Mouse (Mus musculus) liver, embryonic 13.5 days (tissue): ENCODE results near the gene Gm49353. TPM values are rescaled to one million over a fixed set of nuclear protein-coding genes. Genes with fewer than 3 reads are reported as not detected.

Experiments
- ATAC-seq: fragments of 200-750 bp; cut with Nextera tagmentation; 2 replicates; pipeline ENCODE4 v1.8.0; 2017; ENCODE audit warnings: low read depth, mild to moderate bottlenecking, moderate number of reproducible peaks, moderate library complexity
- DNase-seq: peaks from one replicate; pipeline ENCODE4 v3.0.0; 2022
- H3K27ac ChIP-seq: fragments of 300-500 bp; sonication (generic); 2 replicates; pipeline ENCODE4 v1.5.1; 2015; ENCODE audit warnings: moderate library complexity, mild to moderate bottlenecking, inconsistent platforms
- H3K27me3 ChIP-seq: fragments of 300-500 bp; sonication (generic); 2 replicates; pipeline ENCODE4 v1.6.1; 2015; ENCODE audit warnings: mild to moderate bottlenecking, inconsistent platforms
- H3K36me3 ChIP-seq: fragments of 300-500 bp; sonication (generic); 2 replicates; pipeline ENCODE4 v1.6.1; 2015; ENCODE audit warnings: mild to moderate bottlenecking, inconsistent platforms
- H3K4me1 ChIP-seq: fragments of 300-500 bp; sonication (generic); replicated peaks from 2 replicates; pipeline ENCODE4 v1.6.1; 2015; ENCODE audit warnings: inconsistent platforms
- H3K4me2 ChIP-seq: fragments of 300-500 bp; sonication (generic); 2 replicates; pipeline ENCODE4 v1.6.1; 2015; ENCODE audit warnings: inconsistent platforms, mild to moderate bottlenecking, moderate library complexity
- H3K4me3 ChIP-seq: fragments of 300-500 bp; sonication (generic); replicated peaks from 2 replicates; pipeline ENCODE4 v1.5.1; 2015; ENCODE audit warnings: mild to moderate bottlenecking, inconsistent platforms
- H3K9ac ChIP-seq: fragments of 300-500 bp; sonication (generic); 2 replicates; pipeline ENCODE4 v1.6.1; 2015; ENCODE audit warnings: mild to moderate bottlenecking, inconsistent platforms
- H3K9me3 ChIP-seq: fragments of 300-500 bp; sonication (generic); replicated peaks from 2 replicates; pipeline ENCODE4 v1.6.1; 2016; ENCODE audit warnings: inconsistent platforms
- WGBS: fragments of 180-500 bp; shearing (Covaris S2); methylation state at CpG from one replicate; pipeline ENCODE4 v1.1.7; 2015; ENCODE audit not compliant: insufficient replicate concordance; 5-methylcytosine and 5-hydroxymethylcytosine counted together
- polyA plus RNA-seq: library from polyadenylated mRNA; unstranded; fragments of >200 nt; fragmentation: Nextera tagmentation; extraction: Ambion mirVana; gene quantifications from 2 replicates; pipeline ENCODE4 v1.2.1, GENCODE M21; 2015

Gm49353 gene
- polyA plus RNA-seq, 1 experiment from 2014 or later, result not detected

DNA sequence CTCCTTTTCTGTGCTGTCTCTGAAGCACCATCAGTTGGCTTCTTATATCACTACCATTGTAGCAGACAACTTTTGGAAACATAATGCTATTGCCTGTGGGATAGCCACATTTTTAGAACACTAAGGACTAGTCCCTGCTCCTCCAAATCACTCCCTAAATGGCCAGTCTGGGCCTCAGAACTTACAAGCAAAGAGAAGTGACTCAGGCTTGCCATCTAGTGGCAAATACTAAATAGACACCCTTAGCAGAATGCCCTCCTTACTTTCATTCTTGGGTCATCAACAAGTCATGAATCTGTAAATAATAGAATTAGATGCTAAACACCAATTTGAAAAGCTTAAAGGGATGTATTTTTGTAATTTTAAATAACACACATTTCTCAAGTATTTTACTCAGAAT, 8.0 kb downstream of the Gm49353 start:
- no peak for DNase-seq
- no peak overlapping the region for H3K9ac ChIP-seq

GRCm38 (mm10) chr10:29208735-29209134, 10.0 kb downstream of the Gm49353 start:
- no peak overlapping the region for H3K27ac ChIP-seq
- H3K4me2 ChIP-seq, result no peak overlapping the region
- no peak overlapping the region for H3K9ac ChIP-seq
- H3K27me3 ChIP-seq, result no peaks in the 10 kb centered on the region
- ATAC-seq (no peak), DNase-seq (no peak)
- H3K36me3 ChIP-seq, result no peaks in the 10 kb centered on the region
- WGBS, result 34% methylated on average over 3 of the region's 3 CpGs
- no peaks in the 10 kb centered on the region for H3K9me3 ChIP-seq
- H3K4me3 ChIP-seq, result no peak overlapping the region
- H3K4me1 ChIP-seq, result no peaks in the 10 kb centered on the region

More for the DNA sequence above, 8.0 kb downstream of the Gm49353 start:
- Histone ChIP-seq H3K27ac (no peak overlapping the region), H3K9me3 (no peaks in the 10 kb centered on the region), H3K4me2 (no peak overlapping the region), H3K27me3 (no peaks in the 10 kb centered on the region), H3K4me1 (no peaks in the 10 kb centered on the region), H3K36me3 (no peaks in the 10 kb centered on the region), H3K4me3 (no peak overlapping the region)
- ATAC-seq, result no peak

DNA sequence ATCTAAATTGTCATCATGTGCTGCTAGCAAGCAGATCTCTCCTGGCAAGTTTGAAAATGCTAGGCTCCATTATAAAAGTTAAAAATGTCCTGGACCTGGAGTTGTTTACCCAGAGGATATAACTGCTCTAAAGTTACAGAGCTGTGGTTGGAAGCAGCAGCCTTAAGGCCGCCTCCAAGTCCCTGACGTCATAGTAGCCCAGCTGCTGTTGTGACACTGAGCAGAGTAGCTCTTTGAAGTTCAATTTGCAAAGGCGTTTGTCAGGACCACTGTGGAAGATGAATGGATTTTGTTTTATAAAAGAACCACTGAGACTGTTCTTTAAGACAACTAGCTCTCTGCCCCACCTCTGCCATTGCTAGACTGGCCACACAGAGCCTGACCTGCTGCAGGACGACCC, 12.7 kb downstream of the Gm49353 start, which contains the start of gene 9330159F19Rik:
9330159F19Rik (plus strand) TSS at position 154 of the 400 bp plus-strand sequence.
- H3K27ac ChIP-seq, result no peak within 1 kb of the TSS
- H3K4me2 ChIP-seq, result no peak within 1 kb of the TSS
- ATAC-seq (no peak), DNase-seq (no peak)
- no peaks in the 10 kb centered on the region for H3K9me3 ChIP-seq
- H3K4me1 ChIP-seq, result no peaks in the 10 kb centered on the region
- H3K9ac ChIP-seq, result no peak within 1 kb of the TSS
- H3K36me3 ChIP-seq, result no peaks in the 10 kb centered on the region
- H3K27me3 ChIP-seq, result no peaks in the 10 kb centered on the region
- WGBS, result 13% methylated on average over 4 of the region's 4 CpGs
- no peak within 1 kb of the TSS for H3K4me3 ChIP-seq

GRCm38 (mm10) chr10:29213534-29214100, 14.9 kb downstream of the Gm49353 start:
- no peak overlapping the region for H3K9ac ChIP-seq
- no peak for ATAC-seq
- H3K27ac ChIP-seq, result no peak overlapping the region
- H3K9me3 ChIP-seq, result no peaks in the 10 kb centered on the region
- no peaks in the 10 kb centered on the region for H3K36me3 ChIP-seq
- no peak for DNase-seq
- no peaks in the 10 kb centered on the region for H3K27me3 ChIP-seq
- no peak overlapping the region for H3K4me2 ChIP-seq
- no peak overlapping the region for H3K4me3 ChIP-seq
- no peaks in the 10 kb centered on the region for H3K4me1 ChIP-seq
- WGBS, result 54% methylated on average over 3 of the region's 3 CpGs

DNA sequence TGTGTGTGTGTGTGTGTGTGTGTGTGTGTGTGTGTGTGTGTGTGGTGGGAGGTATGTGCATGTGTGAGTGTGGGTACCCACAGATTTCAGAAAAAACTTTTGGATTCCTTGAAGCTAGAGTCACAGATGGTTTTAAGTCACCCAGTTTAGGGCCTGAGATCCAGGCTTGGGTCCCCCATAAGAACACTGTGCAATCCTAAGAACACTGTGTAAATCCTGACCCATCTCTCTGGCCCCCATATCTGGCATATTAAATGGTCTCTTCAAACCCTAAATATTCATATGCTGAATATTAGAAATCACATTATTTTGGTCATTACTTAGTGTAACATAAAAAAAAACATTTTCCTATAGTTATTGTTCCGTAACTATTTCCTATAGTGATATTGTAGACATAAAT, 18.2 kb downstream of the Gm49353 start:
- WGBS, result 64% methylated on average over 1 of the region's 1 CpGs

GRCm38 (mm10) chr10:29217451-29217850, 18.7 kb downstream of the Gm49353 start:
- DNase-seq, result no peak
- no peak overlapping the region for H3K4me2 ChIP-seq

More for the DNA sequence above, 18.2 kb downstream of the Gm49353 start:
- no peak overlapping the region for H3K4me3 ChIP-seq
- no peak overlapping the region for H3K27ac ChIP-seq
- H3K36me3 ChIP-seq, result no peaks in the 10 kb centered on the region
- no peak overlapping the region for H3K9ac ChIP-seq
- ATAC-seq (no peak), DNase-seq (no peak)
- no peaks in the 10 kb centered on the region for H3K27me3 ChIP-seq
- no peak overlapping the region for H3K4me2 ChIP-seq
- no peaks in the 10 kb centered on the region for H3K9me3 ChIP-seq
- no peaks in the 10 kb centered on the region for H3K4me1 ChIP-seq

DNA sequence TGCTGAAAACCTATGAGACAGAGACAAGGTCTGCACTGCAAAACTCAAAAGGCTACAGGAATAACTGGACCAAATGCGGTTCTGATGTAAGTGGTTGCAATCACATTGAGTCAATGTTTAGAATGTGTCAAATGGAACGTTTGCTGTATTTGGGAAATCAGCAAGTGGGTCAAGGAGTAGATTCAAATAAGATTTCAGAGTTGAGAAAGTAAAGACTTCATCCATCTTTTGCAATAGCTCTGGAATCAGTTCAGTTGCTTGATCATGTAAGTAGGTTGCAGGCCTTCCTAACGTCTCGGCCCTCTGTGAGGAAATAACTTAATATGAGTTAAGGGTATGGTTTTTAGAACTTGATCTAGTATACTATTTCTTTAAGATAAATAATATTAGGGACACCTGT, 26.6 kb downstream of the Gm49353 start:
- H3K4me3 ChIP-seq, result no peak overlapping the region

More at GRCm38 (mm10) chr10:29217451-29217850, 18.7 kb downstream of the Gm49353 start:
- Histone ChIP-seq H3K9me3 (no peaks in the 10 kb centered on the region), H3K4me3 (no peak overlapping the region), H3K36me3 (no peaks in the 10 kb centered on the region), H3K27ac (no peak overlapping the region), H3K9ac (no peak overlapping the region), H3K27me3 (no peaks in the 10 kb centered on the region), H3K4me1 (no peaks in the 10 kb centered on the region)
- 70% methylated on average over 2 of the region's 2 CpGs for WGBS
- no peak for ATAC-seq

DNA sequence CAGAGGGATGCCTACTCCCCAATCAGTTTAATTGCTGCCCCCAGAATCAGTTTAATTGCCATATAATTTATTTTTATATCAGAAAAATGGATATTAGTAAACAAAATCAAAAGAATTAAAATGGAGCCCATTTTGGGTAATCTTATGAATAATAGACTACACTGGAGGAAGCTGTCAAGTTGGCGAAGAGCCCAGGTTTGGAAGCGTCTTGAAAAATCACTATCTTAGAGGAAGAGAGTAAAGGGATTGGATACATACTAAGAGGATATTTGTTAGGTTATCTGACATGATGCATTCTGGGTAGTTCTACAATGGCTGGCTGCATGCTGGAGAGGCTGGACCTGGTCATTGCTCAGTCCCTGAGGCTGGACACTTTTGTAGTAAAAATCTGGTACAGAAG, 32.5 kb downstream of the Gm49353 start:
- Histone ChIP-seq H3K4me1 (no peaks in the 10 kb centered on the region), H3K36me3 (no peaks in the 10 kb centered on the region), H3K4me2 (no peak overlapping the region), H3K27ac (no peak overlapping the region), H3K4me3 (no peak overlapping the region), H3K27me3 (no peaks in the 10 kb centered on the region), H3K9me3 (no peaks in the 10 kb centered on the region), H3K9ac (no peak overlapping the region)
- 66% methylated on average over 2 of the region's 2 CpGs for WGBS
- ATAC-seq (no peak), DNase-seq (no peak)

More for the DNA sequence above, 26.6 kb downstream of the Gm49353 start:
- no peak for ATAC-seq
- H3K27me3 ChIP-seq, result no peaks in the 10 kb centered on the region
- no peak overlapping the region for H3K9ac ChIP-seq
- DNase-seq, result no peak
- H3K9me3 ChIP-seq, result no peaks in the 10 kb centered on the region
- no peak overlapping the region for H3K4me2 ChIP-seq
- no peaks in the 10 kb centered on the region for H3K36me3 ChIP-seq
- no peak overlapping the region for H3K27ac ChIP-seq
- WGBS, result 61% methylated on average over 4 of the region's 4 CpGs
- H3K4me1 ChIP-seq, result no peaks in the 10 kb centered on the region

Other genes starting within 250 kb of the Gm49353 start
- gene 2310057J18Rik, start 212.7 kb upstream of the Gm49353 start, polyA plus RNA-seq, result not detected in 2 replicates
- 0.06 and 0.13 TPM in 2 replicates for gene Soga3, start 55.1 kb upstream of the Gm49353 start, polyA plus RNA-seq
- gene 9330159F19Rik, start 12.7 kb downstream of the Gm49353 start, polyA plus RNA-seq, result 0.03 TPM in 2 replicates
- gene Echdc1, start 114.2 kb downstream of the Gm49353 start, polyA plus RNA-seq, result 22.9 and 32.3 TPM in 2 replicates
- gene Rnf146, start 163.5 kb downstream of the Gm49353 start, polyA plus RNA-seq, result 15.3 and 20.6 TPM in 2 replicates